Mouse (Mus musculus): ENCODE measurements around the gene Tenm4. TPM values are rescaled to one million over a fixed set of nuclear protein-coding genes. Genes with fewer than 3 reads are reported as not detected.

Gene Tenm4
- polyA plus RNA-seq, 1 experiment = 0.79 TPM

DNA sequence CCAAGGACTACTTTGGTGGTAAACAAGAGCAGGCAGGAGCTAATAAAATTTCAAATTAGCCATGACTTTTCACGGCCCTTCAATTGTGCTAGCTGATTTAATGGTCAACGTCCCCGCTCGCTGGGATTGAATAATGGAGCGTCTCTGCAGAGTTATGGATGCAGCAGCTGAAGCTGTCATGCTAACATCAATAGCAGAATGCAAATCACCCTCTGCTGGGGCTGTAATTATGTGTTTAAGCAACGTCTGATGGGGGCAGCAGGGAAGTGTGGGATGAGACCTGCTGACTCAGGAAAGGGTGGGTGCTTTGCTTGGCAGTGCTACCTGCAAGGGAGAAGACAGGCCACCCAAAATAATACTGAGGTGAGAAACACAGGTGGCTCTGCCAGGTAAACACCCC is 649.3 kb downstream of the Tenm4 start:
- no peak overlapping the region for H3K27ac ChIP-seq (ENCODE audit: insufficient read depth, low read depth, low read length)
- WGBS = 83% methylated on average over 6 of the region's 6 CpGs
- H3K4me3 ChIP-seq (ENCODE audit: low read depth, low read length) = no peak overlapping the region
- H3K4me1 ChIP-seq (ENCODE audit: control insufficient read depth, insufficient read depth, insufficient read length, low read length) = no peaks in the 10 kb centered on the region
- no peak for TF ChIP-seq CTCF (IDR thresholded peaks at IDR 0.05; ENCODE audit: extremely low read depth, insufficient read length, insufficient replicate concordance, low read depth, low read length)
- no peaks in the 10 kb centered on the region for H3K36me3 ChIP-seq (ENCODE audit: control insufficient read depth, insufficient read depth, low read length)
- H3K27me3 ChIP-seq (ENCODE audit: control insufficient read depth, insufficient read depth, low read length) = no peaks in the 10 kb centered on the region

DNA sequence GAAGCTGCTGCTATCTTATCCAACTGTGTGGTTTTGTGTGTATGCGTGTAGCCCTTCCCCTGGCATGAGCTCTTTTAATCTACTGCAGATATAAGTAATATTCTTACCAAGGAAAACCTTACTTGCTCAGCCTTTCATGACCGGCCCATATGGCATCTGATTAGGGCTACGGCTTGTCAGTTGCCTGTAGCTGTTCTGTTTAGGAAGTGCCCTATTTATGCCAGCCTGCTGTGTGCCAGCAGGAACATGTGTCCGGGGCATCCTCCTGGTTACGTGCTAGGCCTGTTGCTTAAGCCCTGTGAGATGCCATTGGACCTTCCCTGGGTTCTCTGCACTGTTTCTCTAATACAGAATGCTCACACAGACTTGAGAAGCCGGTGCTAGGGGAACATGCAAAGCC is 655.1 kb downstream of the Tenm4 start:
- H3K4me3 ChIP-seq (ENCODE audit: low read depth, low read length) = no peak overlapping the region
- TF ChIP-seq CTCF (IDR thresholded peaks at IDR 0.05; ENCODE audit: extremely low read depth, insufficient read length, insufficient replicate concordance, low read depth, low read length) (no peak), POLR2A (IDR thresholded peaks at IDR 0.05; ENCODE audit: low read depth, low read length) (no peak)
- H3K36me3 ChIP-seq (ENCODE audit: control insufficient read depth, insufficient read depth, low read length) = no peaks in the 10 kb centered on the region
- H3K27ac ChIP-seq (ENCODE audit: insufficient read depth, low read depth, low read length) = no peak overlapping the region
- 82% methylated on average over 6 of the region's 6 CpGs for WGBS
- H3K4me1 ChIP-seq (ENCODE audit: control insufficient read depth, insufficient read depth, insufficient read length, low read length) = no peaks in the 10 kb centered on the region
- H3K27me3 ChIP-seq (ENCODE audit: control insufficient read depth, insufficient read depth, low read length) = no peaks in the 10 kb centered on the region

DNA sequence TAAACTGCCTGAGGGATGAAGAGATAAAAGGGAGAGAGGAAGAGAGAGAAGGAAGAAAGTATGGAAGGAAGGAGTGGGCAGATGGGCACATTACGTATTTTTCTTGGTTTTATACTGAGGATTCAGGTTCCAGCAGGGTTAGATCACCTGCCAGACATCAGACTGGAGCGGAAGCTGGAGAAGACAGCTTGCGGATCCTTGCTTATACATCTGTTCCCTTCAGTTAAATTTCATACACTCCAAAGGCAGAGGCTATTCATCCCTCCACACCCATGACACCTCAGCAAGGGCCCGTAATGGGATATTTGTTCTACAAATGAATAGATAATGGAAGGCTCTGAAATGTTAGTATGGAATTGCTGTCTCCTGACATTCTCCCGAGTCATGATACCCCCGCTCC is 655.6 kb downstream of the Tenm4 start:
- Histone ChIP-seq H3K4me1 (ENCODE audit: control insufficient read depth, insufficient read depth, insufficient read length, low read length) (no peaks in the 10 kb centered on the region), H3K4me3 (ENCODE audit: low read depth, low read length) (no peak overlapping the region), H3K36me3 (ENCODE audit: control insufficient read depth, insufficient read depth, low read length) (no peaks in the 10 kb centered on the region), H3K27ac (ENCODE audit: insufficient read depth, low read depth, low read length) (no peak overlapping the region), H3K27me3 (ENCODE audit: control insufficient read depth, insufficient read depth, low read length) (no peaks in the 10 kb centered on the region)
- 88% methylated on average over 6 of the region's 6 CpGs for WGBS
- no peak for TF ChIP-seq CTCF (IDR thresholded peaks at IDR 0.05; ENCODE audit: extremely low read depth, insufficient read length, insufficient replicate concordance, low read depth, low read length)
- TF ChIP-seq POLR2A (IDR thresholded peaks at IDR 0.05; ENCODE audit: low read depth, low read length) = no peak

DNA sequence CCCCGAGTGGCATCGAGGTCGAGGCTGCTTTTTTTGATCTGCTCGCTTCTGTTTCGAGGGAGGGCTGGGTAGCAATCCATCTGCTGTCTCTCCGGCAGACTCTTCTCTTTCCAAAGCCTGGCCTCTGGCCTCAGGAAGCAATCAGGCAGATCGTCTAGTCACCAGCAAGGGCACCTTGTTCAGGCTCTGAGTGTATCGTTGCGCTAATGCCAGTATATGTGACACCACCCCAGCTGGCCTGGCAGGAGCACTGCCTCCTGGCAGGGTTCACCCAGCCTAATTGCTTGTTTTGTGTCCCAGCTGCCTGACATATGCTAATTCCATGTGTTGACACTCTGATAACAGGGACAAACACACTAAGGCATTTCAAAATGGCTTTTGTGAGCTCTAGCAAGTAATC is 661.5 kb downstream of the Tenm4 start:
- Histone ChIP-seq H3K36me3 (ENCODE audit: control insufficient read depth, insufficient read depth, low read length) (no peaks in the 10 kb centered on the region), H3K27ac (ENCODE audit: insufficient read depth, low read depth, low read length) (no peak overlapping the region), H3K27me3 (ENCODE audit: control insufficient read depth, insufficient read depth, low read length) (no peaks in the 10 kb centered on the region), H3K4me3 (ENCODE audit: low read depth, low read length) (no peak overlapping the region), H3K4me1 (ENCODE audit: control insufficient read depth, insufficient read depth, insufficient read length, low read length) (no peaks in the 10 kb centered on the region)
- TF ChIP-seq CTCF (IDR thresholded peaks at IDR 0.05; ENCODE audit: extremely low read depth, insufficient read length, insufficient replicate concordance, low read depth, low read length) (no peak), POLR2A (IDR thresholded peaks at IDR 0.05; ENCODE audit: low read depth, low read length) (no peak)
- 21% methylated on average over 9 of the region's 9 CpGs for WGBS

DNA sequence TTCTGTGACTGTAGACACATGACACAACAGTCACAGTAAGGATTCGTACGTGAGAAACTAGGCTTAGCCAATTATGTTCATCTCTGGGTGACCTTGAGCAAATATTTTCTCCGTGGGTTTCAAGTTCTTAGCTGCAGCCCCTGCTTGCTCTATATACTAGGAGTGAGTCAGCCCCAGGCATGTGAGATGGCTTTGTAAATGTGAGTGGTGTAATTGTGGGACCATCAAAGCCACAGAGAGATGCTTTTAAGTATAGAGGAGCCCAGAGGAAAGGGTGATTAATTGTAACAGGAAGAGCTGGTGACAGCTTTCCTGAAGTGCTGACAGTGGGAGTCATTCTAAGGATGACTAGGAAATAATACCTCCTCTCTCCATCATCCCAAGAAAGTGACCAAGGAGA is 662.0 kb downstream of the Tenm4 start:
- H3K27me3 ChIP-seq (ENCODE audit: control insufficient read depth, insufficient read depth, low read length) = no peaks in the 10 kb centered on the region
- H3K36me3 ChIP-seq (ENCODE audit: control insufficient read depth, insufficient read depth, low read length) = no peaks in the 10 kb centered on the region
- WGBS = 29% methylated on average over 3 of the region's 3 CpGs
- H3K4me3 ChIP-seq (ENCODE audit: low read depth, low read length) = no peak overlapping the region
- TF ChIP-seq POLR2A (IDR thresholded peaks at IDR 0.05; ENCODE audit: low read depth, low read length) (no peak), CTCF (IDR thresholded peaks at IDR 0.05; ENCODE audit: extremely low read depth, insufficient read length, insufficient replicate concordance, low read depth, low read length) (no peak)
- no peaks in the 10 kb centered on the region for H3K4me1 ChIP-seq (ENCODE audit: control insufficient read depth, insufficient read depth, insufficient read length, low read length)
- H3K27ac ChIP-seq (ENCODE audit: insufficient read depth, low read depth, low read length) = no peak overlapping the region

DNA sequence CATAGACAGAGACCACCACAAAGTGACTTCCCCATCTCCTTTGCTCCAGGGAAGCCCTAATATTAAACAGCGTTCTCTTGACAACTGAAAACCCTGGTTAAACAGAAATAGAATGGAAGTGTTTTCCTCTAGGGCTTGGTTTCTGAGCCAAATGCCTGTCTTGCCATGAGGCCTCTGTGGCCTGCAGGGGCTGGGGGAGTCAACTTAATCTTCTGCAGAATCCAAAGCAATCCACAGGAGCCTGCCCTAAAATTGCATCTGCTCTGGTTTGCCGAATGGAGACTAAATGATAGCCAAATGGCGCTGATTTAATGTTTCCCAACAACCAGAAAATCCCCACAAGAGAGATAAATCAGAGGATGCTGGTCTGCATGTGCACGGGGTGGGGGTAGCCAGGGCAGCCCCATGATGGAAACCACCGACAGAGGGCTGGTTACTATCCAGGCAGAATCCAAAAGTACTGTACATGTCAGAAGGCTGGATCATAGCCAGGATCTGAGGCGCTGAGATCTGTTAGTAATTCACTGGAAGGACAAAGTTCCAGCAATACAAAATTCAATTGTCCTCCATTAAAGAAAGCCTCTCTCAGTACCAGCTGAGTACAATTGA is 663.7 kb downstream of the Tenm4 start:
- Histone ChIP-seq H3K27me3 (ENCODE audit: control insufficient read depth, insufficient read depth, low read length) (no peaks in the 10 kb centered on the region), H3K4me1 (ENCODE audit: control insufficient read depth, insufficient read depth, insufficient read length, low read length) (no peaks in the 10 kb centered on the region), H3K27ac (ENCODE audit: insufficient read depth, low read depth, low read length) (no peak overlapping the region), H3K4me3 (ENCODE audit: low read depth, low read length) (no peak overlapping the region), H3K36me3 (ENCODE audit: control insufficient read depth, insufficient read depth, low read length) (no peaks in the 10 kb centered on the region)
- WGBS = 54% methylated on average over 6 of the region's 6 CpGs
- TF ChIP-seq CTCF (IDR thresholded peaks at IDR 0.05; ENCODE audit: extremely low read depth, insufficient read length, insufficient replicate concordance, low read depth, low read length) (no peak), POLR2A (IDR thresholded peaks at IDR 0.05; ENCODE audit: low read depth, low read length) (no peak)

DNA sequence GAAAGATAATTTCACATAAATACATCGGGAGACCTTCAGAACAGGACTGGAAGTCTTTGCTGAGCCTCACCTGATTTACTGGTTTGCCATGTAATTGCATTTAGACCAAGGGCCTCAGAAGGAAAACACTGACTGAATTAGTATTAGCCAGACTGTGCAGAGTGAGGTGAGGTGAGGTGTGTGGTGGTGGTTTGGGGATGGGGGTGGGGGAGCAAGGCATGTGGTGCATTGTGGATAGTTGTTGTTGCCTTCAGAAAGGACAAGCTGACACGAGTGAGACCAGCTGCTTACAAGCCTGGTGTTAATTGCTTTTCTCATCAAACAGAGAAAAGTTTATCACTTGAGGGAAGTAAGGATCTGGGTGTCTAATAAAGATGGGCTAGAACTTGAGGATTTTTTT is 664.3 kb downstream of the Tenm4 start:
- Histone ChIP-seq H3K36me3 (ENCODE audit: control insufficient read depth, insufficient read depth, low read length) (no peaks in the 10 kb centered on the region), H3K4me1 (ENCODE audit: control insufficient read depth, insufficient read depth, insufficient read length, low read length) (no peaks in the 10 kb centered on the region), H3K27me3 (ENCODE audit: control insufficient read depth, insufficient read depth, low read length) (no peaks in the 10 kb centered on the region), H3K27ac (ENCODE audit: insufficient read depth, low read depth, low read length) (no peak overlapping the region), H3K4me3 (ENCODE audit: low read depth, low read length) (no peak overlapping the region)
- TF ChIP-seq CTCF (IDR thresholded peaks at IDR 0.05; ENCODE audit: extremely low read depth, insufficient read length, insufficient replicate concordance, low read depth, low read length) = no peak
- no peak for TF ChIP-seq POLR2A (IDR thresholded peaks at IDR 0.05; ENCODE audit: low read depth, low read length)
- 27% methylated on average over 2 of the region's 2 CpGs for WGBS
